Mouse (Mus musculus) heart, embryonic 11.5 days (tissue): ENCODE data around the gene C530008M17Rik. TPM values are rescaled to one million over a fixed set of nuclear protein-coding genes. Genes with fewer than 3 reads are reported as not detected.

Source experiments
- ATAC-seq: fragments of 200-750 bp; cut with Nextera tagmentation; replicated peaks from 2 replicates; pipeline ENCODE4 v1.8.0; 2017; ENCODE audit warnings: moderate library complexity; ENCODE audit not compliant: insufficient number of reproducible peaks, low FRiP score, low TSS enrichment
- H3K27ac ChIP-seq: fragments of 300-500 bp; sonication (generic); 2 replicates; pipeline ENCODE4 v1.5.1; 2014; ENCODE audit warnings: mild to moderate bottlenecking, low read depth, low read length
- H3K27me3 ChIP-seq: fragments of 300-500 bp; sonication (generic); 2 replicates; pipeline ENCODE4 v1.6.1; 2014; ENCODE audit warnings: mild to moderate bottlenecking, low read length, mixed read lengths; ENCODE audit not compliant: control insufficient read depth, insufficient read depth
- H3K36me3 ChIP-seq: fragments of 300-500 bp; sonication (generic); 2 replicates; pipeline ENCODE4 v1.6.1; 2014; ENCODE audit warnings: mild to moderate bottlenecking, low read length, moderate library complexity, mixed read lengths; ENCODE audit not compliant: control insufficient read depth, insufficient read depth
- H3K4me1 ChIP-seq: fragments of 300-500 bp; sonication (generic); 2 replicates; pipeline ENCODE4 v1.6.1; 2014; ENCODE audit warnings: low read length; ENCODE audit not compliant: control insufficient read depth, insufficient read depth
- H3K4me2 ChIP-seq: fragments of 300-500 bp; sonication (generic); 2 replicates; pipeline ENCODE4 v1.6.1; 2014; ENCODE audit warnings: mild to moderate bottlenecking, moderate library complexity
- H3K4me3 ChIP-seq: fragments of 300-500 bp; sonication (generic); 2 replicates; pipeline ENCODE4 v1.5.1; 2014; ENCODE audit warnings: low read depth, low read length
- H3K9ac ChIP-seq: fragments of 300-500 bp; sonication (generic); 2 replicates; pipeline ENCODE4 v1.6.1; 2014; ENCODE audit warnings: mild to moderate bottlenecking, low read depth, low read length, moderate library complexity
- H3K9me3 ChIP-seq: fragments of 300-500 bp; sonication (generic); replicated peaks from 2 replicates; pipeline ENCODE4 v1.6.1; 2016; ENCODE audit warnings: low read length; ENCODE audit not compliant: control insufficient read depth
- WGBS: fragments of 180-500 bp; shearing (Covaris S2); extraction: QIAGEN DNeasy Blood & Tissue Kit; methylation state at CpG from one replicate; pipeline ENCODE4 v1.1.7; 2014; ENCODE audit not compliant: insufficient replicate concordance; 5-methylcytosine and 5-hydroxymethylcytosine counted together
- polyA plus RNA-seq: library from polyadenylated mRNA; unstranded; fragments of >200 nt; fragmentation: Nextera tagmentation; extraction: Ambion mirVana; gene quantifications from 2 replicates; pipeline ENCODE4 v1.2.1, GENCODE M21; 2014

Gene C530008M17Rik
- polyA plus RNA-seq, 1 experiment from 2014 or later = 34.8 TPM

DNA sequence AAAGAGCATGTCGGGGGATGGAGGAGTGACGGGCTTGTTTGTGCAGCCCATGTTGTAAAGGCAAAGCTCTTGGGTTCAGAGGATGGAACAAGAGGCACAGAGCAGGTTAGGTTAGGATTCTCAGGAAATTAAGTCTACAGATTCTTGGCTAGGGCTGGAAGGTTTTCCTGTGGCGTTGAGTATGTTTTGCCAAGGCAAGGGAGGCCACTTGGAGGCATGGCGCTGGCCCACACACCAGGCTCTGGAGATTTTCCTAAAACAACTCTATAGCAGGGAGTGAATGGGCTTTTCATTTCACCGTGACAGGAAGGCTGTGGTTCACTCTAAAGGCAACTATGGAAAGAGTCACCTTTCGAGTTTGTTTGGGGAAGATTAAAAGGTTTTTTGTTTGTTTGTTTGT lies 32.3 kb downstream of the C530008M17Rik start:
- Histone ChIP-seq H3K4me2 (no peak overlapping the region), H3K27me3 (no peaks in the 10 kb centered on the region), H3K4me3 (no peak overlapping the region), H3K27ac (no peak overlapping the region), H3K4me1 (no peaks in the 10 kb centered on the region), H3K9me3 (no peaks in the 10 kb centered on the region), H3K36me3 (no peaks in the 10 kb centered on the region), H3K9ac (no peak overlapping the region)
- 83% methylated on average over 6 of the region's 6 CpGs for WGBS
- ATAC-seq = no peak

DNA sequence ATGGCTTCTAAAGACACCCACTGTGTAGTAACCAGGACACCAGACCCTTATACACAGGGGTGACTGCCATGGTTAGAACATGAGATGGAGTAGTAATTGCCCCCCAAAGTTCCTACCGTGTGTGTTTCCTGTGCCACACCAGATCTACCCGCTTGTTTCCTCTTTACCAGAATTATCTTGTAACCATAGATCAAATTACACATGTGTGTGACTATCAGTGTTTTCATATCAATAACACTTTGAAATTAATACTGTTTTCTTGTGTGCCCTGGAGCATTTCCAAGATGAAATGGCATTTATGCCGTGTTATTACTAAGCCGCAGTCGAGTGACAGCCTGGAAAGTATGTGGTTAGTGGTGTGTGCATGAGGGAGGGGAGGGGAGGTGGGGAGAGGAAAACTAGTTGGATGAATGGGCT lies 33.9 kb downstream of the C530008M17Rik start:
- no peaks in the 10 kb centered on the region for H3K27me3 ChIP-seq
- 76% methylated on average over 5 of the region's 5 CpGs for WGBS
- H3K27ac ChIP-seq = no peak overlapping the region
- H3K4me3 ChIP-seq = no peak overlapping the region
- ATAC-seq = no peak
- no peaks in the 10 kb centered on the region for H3K9me3 ChIP-seq
- H3K9ac ChIP-seq = no peak overlapping the region
- no peaks in the 10 kb centered on the region for H3K4me1 ChIP-seq
- no peaks in the 10 kb centered on the region for H3K36me3 ChIP-seq
- H3K4me2 ChIP-seq = no peak overlapping the region

DNA sequence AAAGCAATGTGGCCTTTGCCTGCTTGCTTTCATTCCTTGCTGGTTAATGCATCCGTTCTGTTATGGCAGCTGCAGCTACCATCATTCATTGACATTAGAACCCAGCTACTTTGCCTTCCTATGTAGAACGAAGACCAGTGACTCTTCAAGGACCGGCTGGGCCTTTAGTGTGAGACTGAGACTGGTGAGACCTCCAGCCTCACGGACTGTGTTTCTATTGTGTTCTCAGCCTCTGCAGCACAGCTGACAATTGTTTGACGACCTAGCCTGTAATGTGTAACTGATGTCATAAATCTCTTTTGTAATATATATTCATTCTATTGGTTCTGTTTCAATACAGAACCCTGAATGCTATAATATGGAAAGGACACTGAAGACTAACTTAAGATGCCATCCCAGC lies 34.9 kb downstream of the C530008M17Rik start:
- no peak overlapping the region for H3K9ac ChIP-seq
- no peaks in the 10 kb centered on the region for H3K9me3 ChIP-seq
- no peak overlapping the region for H3K4me3 ChIP-seq
- H3K36me3 ChIP-seq = no peaks in the 10 kb centered on the region
- no peak overlapping the region for H3K27ac ChIP-seq
- no peak overlapping the region for H3K4me2 ChIP-seq
- H3K27me3 ChIP-seq = no peaks in the 10 kb centered on the region
- ATAC-seq = no peak
- 89% methylated on average over 5 of the region's 5 CpGs for WGBS
- H3K4me1 ChIP-seq = no peaks in the 10 kb centered on the region

DNA sequence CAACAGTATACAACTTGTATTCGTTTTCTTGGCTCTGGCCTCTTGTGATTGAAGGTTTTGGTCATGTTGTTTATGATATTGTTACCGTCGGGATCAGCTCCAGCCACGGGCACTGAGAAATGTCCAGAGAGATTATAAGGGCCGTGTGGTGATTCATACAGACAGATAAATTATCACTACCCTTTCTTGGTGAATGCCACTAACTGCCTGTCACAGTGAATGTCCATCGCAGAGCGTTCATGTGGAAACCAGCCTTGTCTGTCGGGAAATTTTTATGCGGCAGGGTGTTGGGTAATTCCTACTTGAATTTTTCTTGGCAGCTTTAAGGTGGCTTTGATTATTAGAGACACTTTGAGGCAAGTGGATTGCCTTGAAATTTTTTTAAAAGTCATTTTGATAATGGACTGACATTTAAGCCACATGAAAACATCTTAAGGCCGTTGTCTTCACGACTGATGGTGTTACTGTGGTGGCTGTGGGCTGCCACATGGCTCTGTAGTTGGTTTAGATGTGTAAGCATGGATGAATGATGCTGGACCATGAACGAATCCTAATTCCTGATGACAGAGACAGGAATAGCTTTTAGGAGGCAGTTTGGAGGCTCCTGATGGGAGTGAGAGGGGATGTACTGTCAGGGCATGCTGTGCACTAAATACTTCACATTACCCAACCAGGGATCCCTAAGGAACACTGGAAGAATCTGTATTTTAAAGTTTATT lies 35.6 kb downstream of the C530008M17Rik start:
- Histone ChIP-seq H3K4me1 (no peaks in the 10 kb centered on the region), H3K9me3 (no peaks in the 10 kb centered on the region), H3K27me3 (no peaks in the 10 kb centered on the region), H3K4me2 (no peak overlapping the region), H3K27ac (no peak overlapping the region), H3K9ac (no peak overlapping the region), H3K36me3 (no peaks in the 10 kb centered on the region), H3K4me3 (no peak overlapping the region)
- 78% methylated on average over 12 of the region's 12 CpGs for WGBS
- no peak for ATAC-seq

DNA sequence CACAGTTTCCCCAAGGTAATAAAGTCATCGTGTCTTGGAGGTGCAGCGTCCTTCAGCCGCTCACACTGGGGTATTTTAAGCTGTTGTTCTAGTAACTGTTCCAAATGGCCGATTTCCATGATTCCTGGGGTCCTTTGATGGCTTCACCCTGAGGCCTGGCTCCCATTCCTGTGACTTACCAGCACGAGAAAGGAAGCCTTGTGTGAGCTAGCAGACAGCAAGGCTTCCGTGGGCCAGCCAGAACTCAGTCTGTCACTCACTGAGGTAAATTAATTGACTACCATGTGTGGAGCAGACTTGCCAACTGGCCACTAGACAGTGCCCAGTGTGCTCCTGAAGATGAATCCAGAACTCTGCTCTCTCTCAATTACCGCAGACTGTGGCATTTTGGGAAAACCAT lies 41.2 kb downstream of the C530008M17Rik start:
- 79% methylated on average over 7 of the region's 7 CpGs for WGBS
- peaks cover 2% of the 10 kb centered on the region; the same call in 1 of the 2 replicates for H3K4me1 ChIP-seq

DNA sequence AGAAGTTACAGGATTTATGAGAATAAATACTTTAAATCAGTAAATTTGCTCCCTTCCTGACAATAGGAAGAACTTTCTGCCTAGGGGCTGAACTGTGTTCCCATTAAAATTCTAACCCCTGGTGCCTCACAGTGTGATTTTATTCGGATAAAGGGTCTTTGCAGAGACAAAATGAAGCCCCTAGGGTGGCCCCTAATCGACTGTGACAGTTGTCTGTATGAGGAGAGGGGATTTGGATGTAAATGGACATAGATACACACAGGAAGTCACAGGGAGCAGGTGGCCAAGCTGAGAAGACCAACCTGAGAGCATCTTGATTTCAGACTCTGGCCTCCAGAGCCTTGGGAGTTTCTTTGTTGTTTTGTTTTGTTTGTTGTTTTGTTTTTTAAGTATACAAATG lies 41.9 kb downstream of the C530008M17Rik start:
- Histone ChIP-seq H3K27me3 (no peaks in the 10 kb centered on the region), H3K9ac (no peak overlapping the region), H3K4me3 (no peak overlapping the region), H3K9me3 (no peaks in the 10 kb centered on the region), H3K36me3 (no peaks in the 10 kb centered on the region), H3K27ac (no peak overlapping the region), H3K4me2 (no peak overlapping the region), H3K4me1 (peaks cover 3% of the 10 kb centered on the region; the same call in 1 of the 2 replicates)
- WGBS = 45% methylated on average over 2 of the region's 2 CpGs
- ATAC-seq = no peak

More for the DNA sequence above, 41.2 kb downstream of the C530008M17Rik start:
- Histone ChIP-seq H3K9ac (no peak overlapping the region), H3K9me3 (no peaks in the 10 kb centered on the region), H3K4me3 (no peak overlapping the region), H3K36me3 (no peaks in the 10 kb centered on the region), H3K27ac (no peak overlapping the region), H3K4me2 (no peak overlapping the region), H3K27me3 (no peaks in the 10 kb centered on the region)
- ATAC-seq = no peak

DNA sequence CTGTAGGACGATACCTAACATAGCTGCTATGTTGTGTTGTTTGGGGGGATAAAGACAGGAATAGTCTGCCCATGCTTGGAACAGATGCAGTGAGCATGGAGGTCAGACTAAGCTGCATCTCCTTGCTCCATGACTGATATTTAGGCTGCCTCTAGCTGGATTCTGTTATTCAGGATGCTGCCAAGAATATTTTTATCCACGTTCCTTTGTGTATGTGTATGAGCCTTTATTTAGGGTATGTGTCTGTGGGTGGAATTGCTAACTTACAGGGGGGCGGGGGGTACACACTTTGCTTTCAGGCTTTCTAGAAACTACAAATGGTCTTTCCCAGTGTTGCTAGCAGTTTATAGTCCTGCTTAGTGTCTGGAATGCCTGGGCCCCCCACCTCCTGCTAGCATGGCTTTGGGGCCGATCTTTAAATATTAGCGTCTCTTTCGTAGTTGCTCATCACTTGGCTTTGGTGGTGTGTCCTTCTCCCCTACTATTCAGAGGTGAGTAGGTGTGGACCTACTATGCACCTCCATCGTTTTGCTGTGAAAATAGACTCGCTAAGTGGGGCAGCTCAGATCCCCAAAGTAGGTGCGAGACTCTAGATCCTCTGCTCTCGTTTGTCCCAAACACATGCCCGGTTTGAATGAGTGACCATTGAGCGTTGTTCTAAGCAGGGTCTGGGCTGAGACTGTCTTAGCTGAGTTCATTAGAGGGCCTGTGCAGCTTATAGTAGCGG lies 45.0 kb downstream of the C530008M17Rik start:
- Histone ChIP-seq H3K9ac (no peak overlapping the region), H3K4me2 (no peak overlapping the region), H3K4me1 (peaks cover 3% of the 10 kb centered on the region; the same call in 1 of the 2 replicates), H3K27me3 (no peaks in the 10 kb centered on the region), H3K4me3 (no peak overlapping the region), H3K36me3 (no peaks in the 10 kb centered on the region), H3K9me3 (no peaks in the 10 kb centered on the region), H3K27ac (no peak overlapping the region)
- no peak for ATAC-seq
- 82% methylated on average over 13 of the region's 13 CpGs for WGBS

DNA sequence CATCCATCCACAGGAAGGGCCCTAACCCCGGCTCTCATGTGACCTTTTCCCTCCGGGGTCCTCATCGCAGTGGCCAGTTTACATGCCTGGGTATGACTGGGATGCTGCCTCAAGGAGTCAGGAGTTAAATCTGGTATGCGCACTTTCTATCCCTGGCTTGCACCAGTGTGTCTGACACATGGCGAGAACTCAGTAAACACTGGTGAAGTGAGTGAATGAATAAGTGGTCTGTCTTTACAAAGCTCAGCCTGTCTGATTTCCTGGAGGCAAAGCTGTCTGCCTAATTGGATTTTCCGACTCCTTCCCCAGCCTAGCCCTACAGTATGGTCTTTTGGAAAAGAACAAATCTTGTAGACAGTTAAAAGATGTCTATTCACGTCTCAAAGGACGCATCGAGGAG lies 45.8 kb downstream of the C530008M17Rik start:
- H3K36me3 ChIP-seq = no peaks in the 10 kb centered on the region
- no peak overlapping the region for H3K4me3 ChIP-seq
- peaks cover 3% of the 10 kb centered on the region; the same call in 1 of the 2 replicates for H3K4me1 ChIP-seq
- H3K9ac ChIP-seq = no peak overlapping the region
- WGBS = 56% methylated on average over 9 of the region's 9 CpGs
- H3K4me2 ChIP-seq = peak overlapping the region; percentile 57
- no peaks in the 10 kb centered on the region for H3K9me3 ChIP-seq
- no peaks in the 10 kb centered on the region for H3K27me3 ChIP-seq
- ATAC-seq = no peak
- H3K27ac ChIP-seq = no peak overlapping the region
